Mouse (Mus musculus): ENCODE data around the gene Gpat2. TPM values are rescaled to one million over a fixed set of nuclear protein-coding genes. Genes with fewer than 3 reads are reported as not detected.

Gene Gpat2
- total RNA-seq, 1 experiment from 2014 or later, result not detected

GRCm38 (mm10) chr2:127481841-127482532, 57.0 kb downstream of the Gpat2 start:
- ATAC-seq (replicated peaks; ENCODE audit: insufficient number of reproducible peaks, low FRiP score, low TSS enrichment, poor library complexity, severe bottlenecking), result no peak

GRCm38 (mm10) chr2:127482533-127482911, 57.5 kb downstream of the Gpat2 start:
- ATAC-seq (replicated peaks; ENCODE audit: insufficient number of reproducible peaks, low FRiP score, low TSS enrichment, poor library complexity, severe bottlenecking), result no peak

GRCm38 (mm10) chr2:127483001-127483400, 58.0 kb downstream of the Gpat2 start:
- no peak for ATAC-seq (replicated peaks; ENCODE audit: insufficient number of reproducible peaks, low FRiP score, low TSS enrichment, poor library complexity, severe bottlenecking)

- no peak; the same call in 1 of the 2 replicates for ATAC-seq (replicated peaks; ENCODE audit: insufficient number of reproducible peaks, low FRiP score, low TSS enrichment, poor library complexity, severe bottlenecking)
Observed at GRCm38 (mm10) chr2:127484476-127485170, 59.6 kb downstream of the Gpat2 start.

Other genes with a start within 250 kb of the Gpat2 start
- gene 1810024B03Rik, start 216.9 kb upstream of the Gpat2 start, total RNA-seq (2017), result 1.1 to 3.4 TPM (median 2.5 TPM) in 3 replicates
- gene Snrnp200, start 216.8 kb upstream of the Gpat2 start, total RNA-seq (2017), result 146 to 205 TPM (median 156 TPM) in 3 replicates
- gene Ciao1, start 177.4 kb upstream of the Gpat2 start, total RNA-seq (2017), result 24.8 to 32.6 TPM (median 28.7 TPM) in 3 replicates
- 43.9 to 86.2 TPM (median 50.4 TPM) in 3 replicates for gene Tmem127, start 177.3 kb upstream of the Gpat2 start, total RNA-seq (2017)
- gene Stard7, start 155.0 kb upstream of the Gpat2 start, total RNA-seq (2017), result 76.8 to 93.7 TPM (median 93.1 TPM) in 3 replicates
- gene Dusp2, start 89.0 kb upstream of the Gpat2 start, total RNA-seq (2017), result 141 to 443 TPM (median 158 TPM) in 3 replicates
- 0.11 to 1.6 TPM (median 1.1 TPM) in 3 replicates for gene Astl, start 86.6 kb upstream of the Gpat2 start, total RNA-seq (2017)
- 0.10 TPM in 1 of 3 replicates, not detected in the others for gene Adra2b, start 62.0 kb upstream of the Gpat2 start, total RNA-seq (2017)
- 6.5 to 14.6 TPM (median 7.1 TPM) in 3 replicates for gene Fahd2a, start 19.4 kb downstream of the Gpat2 start, total RNA-seq (2017)
- 3.9 to 25.7 TPM (median 6.4 TPM) in 3 replicates for gene Kcnip3, start 96.9 kb downstream of the Gpat2 start, total RNA-seq (2017)
- gene Prom2, start 116.3 kb downstream of the Gpat2 start, total RNA-seq (2017), result not detected in 3 replicates
- 1.3 to 2.9 TPM (median 2.2 TPM) in 3 replicates for gene Zfp661, start 161.9 kb downstream of the Gpat2 start, total RNA-seq (2017)
- 29.1 to 59.9 TPM (median 46.1 TPM) in 3 replicates for gene Mrps5, start 162.0 kb downstream of the Gpat2 start, total RNA-seq (2017)
- 0.64 TPM in 1 of 3 replicates, not detected in the others for gene Mal, start 231.5 kb downstream of the Gpat2 start, total RNA-seq (2017)

All from monocyte, adult 5-6 weeks (primary cell).